Mouse (Mus musculus): ENCODE measurements around the gene Arl3.
"Not testable (repeated sequence)": the region's sequence is repeated elsewhere in the genome, so short reads cannot be mapped to it uniquely, and the experiment has no call there.

Gene Arl3

DNA sequence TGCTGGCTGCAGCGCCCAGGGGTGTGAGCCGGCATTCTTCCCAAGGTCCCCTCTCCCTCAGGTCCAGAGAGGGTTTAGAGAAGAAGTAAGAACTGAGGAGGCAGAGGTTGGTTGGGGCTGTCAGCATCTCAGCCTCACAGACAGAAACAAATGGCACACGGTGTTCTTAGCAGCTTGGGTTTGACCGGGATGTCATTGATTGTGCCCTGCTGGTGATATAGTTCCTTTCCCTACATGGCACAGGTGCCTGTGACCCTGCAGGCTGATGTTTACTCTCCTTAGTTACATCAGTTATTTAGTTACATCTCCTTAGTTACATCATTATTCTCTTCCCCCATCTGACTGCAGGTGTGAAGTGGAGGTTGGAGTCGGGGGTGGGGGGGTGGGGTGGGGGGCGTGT, 18.6 kb upstream of the Arl3 start:
- DNase-seq (ENCODE audit: low spot score) = peak; percentile 35

DNA sequence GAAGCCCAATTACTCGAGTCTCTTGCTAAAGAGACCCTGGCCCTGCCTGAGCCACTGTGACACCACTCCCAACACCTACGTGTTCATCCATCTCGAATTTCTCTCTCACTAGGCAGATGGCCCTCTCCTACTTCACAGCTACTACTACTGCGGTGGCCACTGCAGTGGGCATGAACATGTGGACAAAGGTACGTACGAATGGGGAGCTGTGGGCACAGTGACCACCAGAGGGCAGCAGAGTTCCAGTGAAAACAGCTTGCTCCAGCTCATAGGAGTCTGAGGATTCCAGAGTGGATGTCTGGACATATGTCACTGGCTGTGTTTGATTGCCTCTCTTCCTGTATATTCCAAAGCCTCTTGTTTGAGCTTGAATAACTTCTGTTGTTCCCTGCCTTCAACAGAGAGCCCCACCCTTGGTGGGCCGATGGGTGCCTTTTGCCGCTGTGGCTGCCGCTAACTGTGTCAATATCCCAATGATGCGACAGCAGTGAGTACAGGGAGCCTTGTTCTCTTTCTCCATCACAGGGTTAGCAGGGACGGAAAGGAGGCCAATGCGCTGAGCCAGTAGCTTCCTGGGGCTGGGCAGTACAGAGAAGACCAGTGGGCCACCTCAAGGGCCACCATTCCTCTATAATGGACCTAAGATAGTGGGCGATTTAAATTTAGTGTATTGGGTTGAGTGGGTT, 15.0 kb upstream of the Arl3 start:
- DNase-seq (ENCODE audit: low spot score) = peak; percentile 96

DNA sequence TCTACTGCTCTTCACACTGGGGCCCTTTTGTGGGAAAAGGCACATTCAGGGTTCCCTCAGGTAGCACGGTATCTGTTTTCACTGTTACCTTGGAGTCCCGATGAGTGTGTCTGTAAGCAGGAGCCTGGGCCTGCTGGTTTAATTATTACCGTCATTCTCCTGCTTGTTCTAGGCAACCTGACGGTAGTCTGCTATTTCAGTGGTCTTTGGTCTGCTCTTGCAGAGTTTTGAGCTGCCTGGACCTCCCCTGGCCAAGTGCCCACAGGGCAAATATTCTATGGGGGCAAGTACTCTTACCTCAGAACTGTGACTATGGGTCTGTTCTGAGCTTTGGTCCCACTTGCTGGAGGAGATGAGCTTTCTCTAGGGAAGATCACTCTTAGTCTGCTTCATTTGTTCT, 2.2 kb upstream of the Arl3 start:
- peak; percentile 45 for DNase-seq (ENCODE audit: low spot score)

DNA sequence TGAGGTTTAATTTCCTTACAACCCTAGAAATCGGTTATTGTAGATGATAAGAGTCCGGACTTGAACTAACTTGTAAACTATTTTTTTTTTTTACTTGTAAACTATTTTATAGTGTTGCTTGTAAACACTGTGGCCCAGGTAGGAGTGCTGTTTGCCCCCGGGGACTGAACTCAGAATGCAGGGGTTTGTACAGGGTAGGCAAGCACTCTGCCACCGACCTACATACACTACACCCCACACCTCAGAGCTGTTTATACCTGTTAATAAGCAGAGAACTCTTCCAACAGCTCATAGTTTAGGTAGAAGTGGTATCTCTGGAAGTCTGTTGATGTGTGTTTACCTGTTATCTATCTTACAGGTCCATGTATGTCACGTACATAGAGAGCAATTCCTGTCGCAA, 992 bp upstream of the Arl3 start:
- DNase-seq (ENCODE audit: low spot score) = no peak

DNA sequence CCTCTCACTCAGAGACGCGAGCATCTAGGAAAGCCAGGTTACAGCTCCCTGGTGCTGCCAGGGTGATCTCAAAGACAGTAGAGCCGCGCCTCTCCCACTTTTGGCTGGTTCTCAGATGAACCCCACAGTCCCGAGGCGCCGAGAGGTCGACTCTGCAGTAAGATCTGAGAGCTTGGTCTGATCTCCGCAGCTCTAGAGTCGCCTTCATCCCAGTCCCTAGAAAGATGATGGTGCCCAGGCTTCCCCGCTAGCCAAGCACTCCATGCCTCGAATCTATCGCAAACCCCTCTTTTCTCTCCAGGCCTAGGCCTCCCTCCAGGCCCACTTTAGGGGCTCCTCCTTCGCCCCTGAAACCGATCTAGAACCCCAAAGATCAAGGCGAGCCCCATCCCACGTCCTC, 450 bp downstream of the Arl3 start:
- DNase-seq (ENCODE audit: low spot score) = peak; percentile 54

DNA sequence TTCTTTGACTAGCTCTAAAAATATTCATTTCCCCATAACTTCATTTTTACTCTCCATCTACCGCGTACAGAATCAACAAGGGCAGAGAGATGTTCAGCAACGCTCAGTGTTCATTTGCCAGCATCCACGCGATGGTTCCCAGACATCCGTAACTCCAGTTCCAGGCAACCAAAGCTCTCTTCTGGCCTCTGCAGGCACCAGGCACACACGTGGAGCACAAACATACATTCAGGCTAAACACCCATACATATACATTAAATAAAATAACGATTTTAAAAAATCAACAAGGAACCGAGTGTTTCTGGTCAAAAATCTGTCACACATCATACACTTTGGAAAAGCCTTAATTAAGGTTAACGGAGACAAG, 1.1 kb downstream of the Arl3 start:
- no peak for DNase-seq (ENCODE audit: low spot score)

DNA sequence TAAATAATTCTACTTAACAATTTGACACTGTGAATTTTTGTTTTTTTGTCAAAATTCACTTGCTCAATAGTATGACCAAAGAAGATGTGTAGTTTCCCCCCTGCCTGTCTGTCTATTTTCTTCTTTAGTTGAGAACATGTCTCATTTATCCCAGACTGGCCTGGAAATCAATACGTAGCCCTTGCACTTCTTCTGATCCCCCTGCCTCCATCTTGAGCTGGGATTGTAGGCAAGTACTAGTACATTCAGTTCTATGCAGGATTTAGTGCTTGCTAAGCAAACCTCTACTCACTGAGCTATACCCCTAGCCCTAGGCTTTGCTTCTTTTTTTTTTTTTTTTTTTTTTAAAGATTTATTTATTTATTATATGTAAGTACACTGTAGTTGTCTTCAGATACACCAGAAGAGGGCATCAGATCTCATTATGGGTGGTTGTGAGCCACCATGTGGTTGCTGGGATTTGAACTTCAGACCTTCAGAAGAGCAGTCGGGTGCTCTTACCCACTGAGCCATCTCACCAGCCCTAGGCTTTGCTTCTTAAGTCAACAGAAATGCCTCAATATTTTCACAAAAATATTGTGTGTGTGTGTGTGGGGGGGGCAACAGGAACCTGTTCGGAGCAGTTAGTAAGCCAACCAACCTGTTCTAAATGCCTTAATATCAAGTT, 1.7 kb downstream of the Arl3 start:
- not testable (repeated sequence) for DNase-seq (ENCODE audit: low spot score)

DNA sequence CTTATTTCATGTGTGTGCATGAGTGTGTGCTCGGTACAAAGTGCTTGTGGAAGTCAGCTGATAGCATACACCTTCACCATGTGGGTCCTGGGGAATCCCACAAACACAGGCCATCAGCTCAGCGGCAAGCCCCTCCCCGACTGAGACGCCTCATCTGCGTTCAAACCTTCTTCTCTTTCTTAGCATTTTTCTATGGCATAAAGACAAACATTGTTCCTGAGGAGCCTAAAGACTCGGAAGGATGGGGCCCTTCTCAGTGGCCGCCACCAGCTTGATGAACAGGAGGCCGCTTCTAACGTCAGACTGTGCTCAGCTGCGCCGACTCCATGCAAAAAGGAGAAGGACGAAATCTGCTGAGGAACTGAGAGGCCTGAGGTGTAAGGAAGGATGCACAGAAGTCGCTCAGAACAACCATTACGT, 8.9 kb downstream of the Arl3 start:
- no peak for DNase-seq (ENCODE audit: low spot score)

DNA sequence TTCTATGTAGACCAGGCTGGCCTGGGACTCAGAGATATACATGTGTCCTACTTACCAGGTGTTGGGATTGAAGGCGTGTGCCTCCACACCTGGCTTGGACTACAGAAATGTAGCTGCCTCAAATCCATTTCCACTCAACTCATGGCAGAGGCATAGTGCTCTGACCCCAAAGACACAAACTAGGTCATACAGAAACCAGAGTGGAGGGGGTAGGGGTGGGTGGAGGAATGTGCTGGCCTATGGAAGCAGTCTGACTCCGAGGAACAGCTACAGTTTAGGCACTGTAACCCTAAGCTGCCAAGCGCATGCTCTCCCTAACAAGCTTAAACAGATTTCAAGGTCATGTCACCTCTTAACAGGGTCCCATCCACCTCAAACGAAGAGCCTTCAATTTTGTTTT, 9.4 kb downstream of the Arl3 start:
- no peak for DNase-seq (ENCODE audit: low spot score)

DNA sequence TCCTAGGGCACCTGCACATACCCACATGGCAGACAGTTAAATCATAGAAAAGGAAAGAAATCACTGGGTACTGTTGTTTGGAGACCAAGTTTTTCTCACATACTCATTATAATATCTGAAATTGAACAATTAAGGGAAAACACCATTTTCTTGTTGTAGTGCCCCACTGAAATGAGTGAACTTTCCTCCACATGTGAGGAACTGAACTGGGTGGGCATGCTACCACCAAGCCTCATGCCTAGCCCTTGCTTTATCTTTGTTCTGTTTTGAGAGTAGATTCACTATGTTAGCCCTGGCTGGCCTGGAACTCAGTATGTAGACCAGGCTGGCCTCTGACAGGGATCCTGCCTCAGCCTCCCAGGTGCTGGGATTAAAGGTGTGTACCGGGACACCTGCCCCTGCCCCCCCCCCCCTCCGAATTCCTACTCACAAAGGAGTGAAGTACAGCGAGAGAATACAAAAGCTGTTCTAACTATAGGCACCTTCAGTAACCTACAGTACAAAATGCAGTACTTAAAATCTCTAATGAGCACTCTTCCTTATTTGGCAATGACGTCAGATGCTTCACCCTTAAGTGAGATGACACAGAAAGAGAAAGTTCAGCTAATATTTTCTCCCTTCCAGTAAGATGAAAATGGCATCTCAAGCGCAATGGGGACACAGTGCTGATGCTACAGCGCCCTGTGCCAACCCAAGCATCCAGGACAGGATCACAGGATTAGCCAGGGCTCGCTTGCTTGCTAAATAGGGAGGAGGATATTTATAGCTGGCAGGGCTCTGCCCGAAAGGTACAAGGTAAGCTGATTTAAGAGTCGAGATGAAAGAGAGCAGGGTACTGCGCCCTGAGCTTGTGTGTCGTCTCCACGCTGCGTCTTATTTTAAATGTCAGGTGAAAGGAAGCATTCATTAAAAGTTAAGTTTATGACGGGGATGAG, 10.2 kb downstream of the Arl3 start:
- DNase-seq (ENCODE audit: low spot score) = no peak

DNA sequence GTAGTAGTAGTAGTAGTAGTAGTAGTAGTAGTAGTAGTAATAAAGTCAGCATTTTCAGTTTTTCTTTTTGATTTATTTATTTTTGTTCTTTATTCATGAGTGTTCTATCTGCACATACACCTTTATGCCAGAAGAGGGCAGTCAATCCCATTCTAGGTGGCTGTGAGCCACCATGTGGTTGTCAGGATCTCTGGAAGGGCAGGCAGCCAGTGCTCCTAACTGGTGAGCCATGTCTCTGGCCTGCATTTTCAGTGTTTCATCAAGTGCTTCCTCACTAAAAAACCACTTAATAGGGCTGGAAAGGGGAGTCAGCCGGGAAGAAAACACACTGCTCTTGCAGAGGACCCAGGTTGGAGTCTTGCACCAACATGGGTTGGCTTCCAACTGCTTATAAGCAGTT, 10.9 kb downstream of the Arl3 start:
- DNase-seq (ENCODE audit: low spot score) = peak; percentile 65

DNA sequence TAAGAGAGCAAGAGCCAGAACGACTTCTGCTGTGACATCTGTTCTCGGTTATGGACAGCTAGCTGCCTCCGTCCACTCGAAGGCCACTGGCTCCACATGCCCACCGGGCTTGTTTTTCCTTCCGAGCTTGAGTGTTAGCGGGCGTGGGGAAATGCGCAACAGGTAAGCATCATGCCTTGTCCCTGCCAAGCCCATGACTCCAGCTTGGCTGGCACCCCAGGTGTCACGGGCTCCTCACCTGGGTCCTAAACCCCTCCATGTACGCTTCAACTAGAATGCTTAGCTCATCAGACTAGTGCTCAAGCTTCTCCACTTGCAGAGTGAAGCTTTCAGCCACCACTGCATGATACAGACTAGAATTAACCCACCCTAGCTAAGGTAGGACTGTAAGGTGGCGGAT, 14.4 kb downstream of the Arl3 start:
- DNase-seq (ENCODE audit: low spot score) = no peak

DNA sequence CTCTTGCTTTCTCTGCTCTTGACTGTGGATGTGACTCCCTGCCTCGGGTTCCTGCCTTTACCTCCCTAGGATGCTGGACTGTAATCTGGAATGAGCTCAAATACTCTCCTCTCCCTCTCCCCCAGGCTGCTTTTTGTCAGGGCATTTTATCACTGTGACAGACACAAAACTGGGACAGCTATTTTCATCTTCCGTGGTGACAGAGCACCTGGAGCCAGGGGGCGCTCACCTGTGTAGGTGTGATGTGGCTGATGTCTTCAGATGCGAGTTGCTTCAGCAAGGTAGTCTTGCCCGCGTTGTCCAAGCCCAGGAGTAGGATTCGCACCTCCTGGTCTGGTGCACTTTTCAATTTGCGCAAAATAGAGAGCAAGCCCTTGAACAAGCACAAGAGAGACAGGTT, 15.0 kb downstream of the Arl3 start:
- DNase-seq (ENCODE audit: low spot score) = no peak

DNA sequence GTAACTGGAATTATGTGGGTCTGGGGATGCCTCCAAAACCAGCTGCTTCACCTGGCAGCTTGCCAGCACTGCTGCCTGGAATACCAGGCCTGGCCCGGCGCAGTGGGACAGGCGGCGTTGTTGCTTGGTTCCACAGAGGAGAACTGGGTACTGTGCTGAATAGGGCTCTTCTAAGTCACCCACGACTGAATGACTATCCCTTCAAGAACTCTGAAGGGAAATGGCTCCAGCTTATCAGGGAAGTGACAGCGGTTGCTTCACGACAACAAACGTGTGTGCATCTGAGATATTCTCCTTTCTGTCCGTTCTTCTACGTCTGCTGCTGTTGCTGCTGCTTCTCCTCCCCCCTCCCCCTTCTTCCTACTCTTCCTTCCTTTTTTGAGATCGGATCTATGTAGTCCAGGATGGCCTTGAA, 19.4 kb downstream of the Arl3 start:
- peak; percentile 69 for DNase-seq (ENCODE audit: low spot score)

DNA sequence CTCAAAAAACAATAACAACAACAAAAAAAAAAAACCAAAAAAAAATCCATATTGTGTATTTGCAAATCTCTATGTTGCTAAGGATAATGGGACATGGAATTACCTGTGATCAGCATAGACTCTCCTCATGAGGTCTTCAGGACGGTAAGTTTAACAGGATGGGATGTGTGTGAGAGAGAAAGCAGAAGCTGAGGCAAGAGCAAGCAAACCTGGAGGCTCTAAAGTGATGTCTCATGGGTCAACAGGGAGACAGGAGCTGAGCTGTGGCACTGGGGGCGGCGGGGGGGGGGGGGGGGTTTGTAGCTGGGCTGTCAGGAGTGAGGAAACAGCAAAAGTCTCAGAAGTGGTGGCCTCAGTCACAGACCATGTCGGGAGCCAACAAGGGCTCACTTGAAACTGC, 20.5 kb downstream of the Arl3 start:
- no peak for DNase-seq (ENCODE audit: low spot score)

DNA sequence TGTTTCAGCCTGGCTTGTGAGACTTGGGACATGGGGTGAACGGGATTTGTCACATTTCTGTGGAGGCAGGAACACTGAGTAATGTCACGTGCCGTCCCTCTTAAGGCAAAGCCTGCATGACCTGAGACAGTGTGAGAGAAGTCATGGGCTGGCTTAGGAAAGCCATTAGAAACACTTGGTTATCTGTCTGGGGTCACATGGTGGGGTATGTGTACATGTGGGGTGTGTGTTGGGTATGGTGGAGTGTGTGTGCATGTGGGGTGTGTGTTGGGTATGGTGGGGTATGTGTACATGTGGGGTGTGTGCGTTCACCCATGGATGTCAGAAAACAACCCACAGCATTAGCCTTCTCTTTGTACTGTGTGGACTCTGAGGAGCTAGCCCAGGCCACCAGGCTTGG, 22.6 kb downstream of the Arl3 start:
- DNase-seq (ENCODE audit: low spot score) = no peak

DNA sequence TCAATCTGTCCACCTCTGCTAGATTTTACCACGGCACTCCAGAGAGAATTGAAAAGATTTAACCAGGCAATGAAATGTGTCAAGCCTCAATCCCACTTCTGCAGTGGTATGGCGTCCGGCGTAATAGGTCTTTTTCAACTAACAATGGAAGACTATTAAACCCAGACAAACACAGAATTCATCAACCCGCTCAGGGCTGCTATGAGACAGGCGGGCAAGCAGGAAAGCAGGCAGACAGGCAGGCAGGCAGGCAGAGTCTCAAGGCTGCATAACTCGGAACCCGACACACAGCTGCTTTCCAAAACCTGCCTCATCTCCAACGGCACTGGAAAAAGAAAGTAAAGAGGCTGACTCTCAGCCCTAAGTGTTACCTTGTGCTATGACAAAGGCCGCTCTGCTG, 24.9 kb downstream of the Arl3 start:
- DNase-seq (ENCODE audit: low spot score) = no peak

DNA sequence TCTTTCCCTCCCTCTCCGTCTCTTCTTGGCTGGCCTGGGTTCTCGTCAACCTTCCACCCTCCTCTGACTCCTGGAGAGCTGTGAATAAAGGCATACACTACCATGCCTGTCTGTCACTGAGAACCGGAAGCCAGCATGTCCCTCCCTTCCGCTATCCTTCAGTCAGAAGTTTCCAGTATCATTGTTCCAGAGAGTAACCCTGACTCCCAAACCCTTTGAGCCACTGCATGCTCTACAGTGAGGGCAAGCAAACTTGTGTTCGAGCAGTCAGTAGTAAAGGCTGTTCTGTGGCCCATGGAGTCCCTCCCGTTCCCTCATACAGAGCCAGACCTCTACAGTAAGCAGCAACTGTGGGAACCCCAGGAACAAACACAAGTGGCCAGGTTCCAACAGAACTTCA, 25.4 kb downstream of the Arl3 start:
- DNase-seq (ENCODE audit: low spot score) = no peak

DNA sequence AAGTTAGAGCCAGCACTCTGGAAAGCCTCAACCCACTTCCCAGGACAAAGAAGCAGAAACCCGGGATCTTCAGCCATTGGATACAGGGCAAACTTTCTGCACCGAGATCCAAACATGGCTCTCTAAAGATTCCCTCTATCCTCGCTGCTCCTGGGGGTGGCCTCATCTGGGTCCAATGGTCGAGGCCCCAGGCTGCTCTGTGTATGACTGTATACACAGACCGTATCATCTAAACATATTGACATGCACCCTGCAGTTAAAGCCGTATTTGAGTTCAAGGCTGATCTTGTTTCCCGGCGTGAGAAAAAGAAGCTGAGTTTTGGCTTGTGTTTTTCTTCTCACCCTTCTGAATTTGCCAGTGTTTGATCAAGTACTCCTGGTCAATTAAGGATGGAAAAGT, 30.2 kb downstream of the Arl3 start:
- DNase-seq (ENCODE audit: low spot score) = no peak

DNA sequence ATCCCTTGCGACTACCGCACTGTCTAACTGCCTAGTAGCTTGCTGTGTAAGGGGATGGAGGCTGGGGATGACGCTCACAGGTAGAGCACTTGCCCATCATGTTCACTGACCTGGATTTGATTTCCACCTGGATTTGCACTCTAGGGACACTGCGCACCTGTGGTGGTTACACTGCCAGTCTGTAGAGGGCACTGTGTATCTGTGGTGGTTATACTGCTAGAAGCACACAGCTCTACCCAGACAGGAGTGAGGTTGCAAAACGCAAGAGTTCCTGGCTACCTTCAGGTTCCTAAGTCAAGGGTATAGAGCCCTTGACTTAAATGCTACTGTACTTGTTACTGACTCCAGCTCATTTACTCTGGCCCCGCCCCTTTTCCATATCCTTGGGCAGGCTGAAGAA, 34.8 kb downstream of the Arl3 start:
- DNase-seq (ENCODE audit: low spot score) = no peak

DNA sequence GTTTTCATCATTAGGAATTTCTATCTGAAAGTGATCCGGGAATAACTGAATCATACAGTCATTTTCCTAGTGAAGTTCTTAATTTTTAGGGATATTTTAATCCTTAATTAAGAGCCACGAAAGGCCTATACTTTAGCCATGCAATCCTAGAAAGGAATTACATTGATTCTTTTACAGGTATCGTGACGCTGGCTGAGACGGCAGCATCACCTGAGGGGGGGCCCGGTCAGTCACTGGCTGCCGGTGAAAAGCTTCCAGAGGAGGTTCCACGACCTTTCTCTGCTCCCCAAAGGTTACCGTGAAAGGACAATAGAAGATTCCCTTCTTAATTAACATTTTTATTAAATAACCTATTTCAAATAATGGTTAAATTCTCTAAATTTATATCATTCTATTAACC, 35.6 kb downstream of the Arl3 start:
- DNase-seq (ENCODE audit: low spot score) = no peak

DNA sequence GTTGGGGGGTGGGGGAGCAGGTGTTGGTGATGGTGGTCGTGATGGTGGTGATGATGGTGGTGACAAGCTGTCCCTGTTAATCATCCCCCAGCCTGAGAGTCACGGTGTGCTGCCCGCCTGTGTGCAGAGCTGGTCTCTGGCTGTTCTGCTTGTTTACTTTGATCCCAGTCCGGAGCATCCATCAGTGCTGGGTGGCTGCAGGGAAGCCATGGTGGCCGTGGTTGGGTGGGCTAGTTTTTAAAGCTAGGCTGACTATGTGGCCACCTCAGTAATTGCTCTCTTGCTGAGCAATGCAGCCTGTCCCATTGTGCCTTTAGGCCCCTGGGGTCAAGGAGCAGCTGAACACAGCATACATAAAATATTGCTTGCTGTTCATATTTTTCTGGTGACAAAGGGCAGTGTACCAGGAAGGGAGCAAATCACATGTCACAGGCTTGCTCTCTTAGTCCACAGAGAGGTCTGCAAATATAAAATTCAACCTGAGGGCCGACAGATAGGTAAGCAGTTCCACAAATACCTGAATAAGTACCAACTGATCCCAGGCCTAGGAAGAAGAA, 38.4 kb downstream of the Arl3 start:
- DNase-seq (ENCODE audit: low spot score) = no peak

DNA sequence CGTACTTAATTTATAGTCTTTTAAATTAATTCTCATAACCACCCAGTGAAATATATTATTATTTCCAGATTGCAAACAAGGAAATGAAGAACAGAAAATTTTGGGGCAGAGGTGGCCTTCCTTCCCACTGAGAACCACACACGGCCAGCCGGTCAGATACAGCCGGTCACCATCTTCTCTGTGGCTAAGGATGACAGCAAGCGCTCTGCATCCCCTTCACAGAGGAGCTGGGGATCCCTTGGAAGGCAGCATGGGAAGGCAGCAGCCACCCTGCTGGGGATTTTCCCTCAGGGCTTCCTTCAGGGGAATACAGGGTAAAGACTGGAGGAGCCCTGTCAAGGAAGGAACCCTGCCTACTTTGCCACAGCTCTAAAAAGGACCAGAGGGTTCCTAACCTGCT, 39.5 kb downstream of the Arl3 start:
- DNase-seq (ENCODE audit: low spot score) = no peak
